Mouse (Mus musculus): ENCODE measurements around the gene Adam12. TPM values are rescaled to one million over a fixed set of nuclear protein-coding genes. Genes with fewer than 3 reads are reported as not detected.

Gene Adam12
- polyA plus RNA-seq, 1 experiment from 2014 or later = 2.7 TPM

DNA sequence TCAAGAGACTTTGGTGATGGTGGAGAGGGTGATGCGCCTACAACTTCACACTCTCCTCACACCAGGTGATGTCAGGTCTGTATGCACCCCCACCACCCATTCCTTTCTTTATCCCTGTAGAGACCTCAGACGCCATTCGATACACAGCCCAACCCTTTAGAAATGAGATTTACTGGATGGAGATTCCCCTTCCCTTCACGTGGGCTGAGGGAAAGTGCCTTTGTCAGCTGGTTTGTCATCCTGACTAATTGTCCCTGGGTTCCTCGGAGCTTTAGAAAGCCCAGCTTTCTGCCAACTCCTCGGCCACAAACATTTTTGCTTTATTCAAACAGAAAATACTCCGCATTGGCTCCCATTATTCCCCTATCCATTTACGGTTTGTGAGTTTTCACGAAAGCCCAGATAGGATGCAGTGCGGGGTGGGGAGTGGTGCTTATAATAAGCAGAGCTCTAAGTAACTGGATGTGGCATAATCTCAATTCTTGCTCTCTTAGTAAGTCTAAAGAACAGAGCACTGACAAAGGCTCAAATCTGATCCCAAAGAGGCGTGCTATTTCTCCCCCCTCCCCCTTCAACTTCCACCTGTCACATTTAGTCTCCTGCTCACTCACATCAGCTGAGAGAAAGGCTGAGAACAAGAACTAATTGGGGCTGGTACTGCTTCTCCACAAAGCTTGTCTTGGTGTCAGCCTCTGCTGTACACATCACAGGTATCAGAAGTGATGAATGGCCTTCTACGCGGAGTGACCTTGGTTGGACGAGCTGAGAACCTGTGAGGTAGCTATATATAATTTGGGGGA lies 143.2 kb downstream of the Adam12 start:
- Histone ChIP-seq H3K4me2 (ENCODE audit: low read depth, low read length) (no peak overlapping the region), H3K27ac (ENCODE audit: low read depth, low read length) (no peak overlapping the region), H3K27me3 (ENCODE audit: control insufficient read depth, insufficient read depth, low read length) (no peaks in the 10 kb centered on the region), H3K36me3 (ENCODE audit: control insufficient read depth, insufficient read depth, low read length) (no peaks in the 10 kb centered on the region), H3K4me1 (ENCODE audit: control insufficient read depth, insufficient read depth, low read length) (no peaks in the 10 kb centered on the region), H3K9me3 (ENCODE audit: control insufficient read depth, low read length) (no peaks in the 10 kb centered on the region), H3K9ac (replicated peaks; ENCODE audit: low read depth, low read length) (no peak overlapping the region), H3K4me3 (ENCODE audit: low read depth, low read length) (no peak overlapping the region)
- no peak for ATAC-seq (ENCODE audit: low read depth)
- WGBS = 76% methylated on average over 14 of the region's 14 CpGs

DNA sequence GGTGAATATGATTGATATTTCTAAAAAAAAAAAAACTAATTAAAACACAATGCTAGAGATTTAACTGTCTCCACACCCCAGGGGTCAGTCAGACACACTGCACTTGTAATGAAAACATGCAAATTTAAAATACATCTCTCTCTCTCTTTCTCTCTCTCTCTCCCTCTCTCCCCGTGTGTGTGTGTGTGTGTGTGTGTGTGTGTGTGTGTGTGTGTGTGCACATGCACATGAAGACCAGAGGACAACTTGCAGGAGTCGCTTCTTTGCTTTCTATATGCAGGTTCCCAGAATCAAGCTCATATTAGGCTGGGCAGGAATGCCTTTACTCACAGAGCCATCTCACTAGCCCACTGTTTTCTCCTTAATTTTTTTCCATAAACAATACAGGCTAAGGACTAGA lies 146.6 kb downstream of the Adam12 start:
- 67% methylated on average over 2 of the region's 2 CpGs for WGBS
- Histone ChIP-seq H3K27ac (ENCODE audit: low read depth, low read length) (no peak overlapping the region), H3K9ac (replicated peaks; ENCODE audit: low read depth, low read length) (no peak overlapping the region), H3K4me1 (ENCODE audit: control insufficient read depth, insufficient read depth, low read length) (no peaks in the 10 kb centered on the region), H3K4me3 (ENCODE audit: low read depth, low read length) (no peak overlapping the region), H3K36me3 (ENCODE audit: control insufficient read depth, insufficient read depth, low read length) (no peaks in the 10 kb centered on the region), H3K9me3 (ENCODE audit: control insufficient read depth, low read length) (no peaks in the 10 kb centered on the region), H3K4me2 (ENCODE audit: low read depth, low read length) (no peak overlapping the region), H3K27me3 (ENCODE audit: control insufficient read depth, insufficient read depth, low read length) (no peaks in the 10 kb centered on the region)
- no peak for ATAC-seq (ENCODE audit: low read depth)

DNA sequence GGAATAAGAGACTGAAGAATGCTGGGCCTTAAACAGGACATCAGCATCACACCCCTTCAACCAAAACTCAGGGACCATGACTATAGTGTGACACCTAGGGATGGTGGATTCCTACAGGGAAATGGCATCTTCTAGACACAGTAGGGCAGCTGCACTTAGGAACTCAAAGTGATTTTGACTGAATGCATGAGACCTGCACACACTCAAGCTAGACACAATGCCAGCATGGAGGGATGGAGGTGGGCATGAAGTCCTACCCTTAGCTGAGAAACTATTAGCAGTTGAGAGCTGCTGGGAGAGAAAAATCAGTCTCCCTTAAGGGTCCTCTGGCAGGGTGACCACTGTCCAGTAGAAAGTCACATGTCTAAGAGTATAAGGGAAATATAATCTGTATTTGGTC lies 147.0 kb downstream of the Adam12 start:
- Histone ChIP-seq H3K36me3 (ENCODE audit: control insufficient read depth, insufficient read depth, low read length) (no peaks in the 10 kb centered on the region), H3K4me2 (ENCODE audit: low read depth, low read length) (no peak overlapping the region), H3K9ac (replicated peaks; ENCODE audit: low read depth, low read length) (no peak overlapping the region), H3K27me3 (ENCODE audit: control insufficient read depth, insufficient read depth, low read length) (no peaks in the 10 kb centered on the region), H3K27ac (ENCODE audit: low read depth, low read length) (no peak overlapping the region), H3K9me3 (ENCODE audit: control insufficient read depth, low read length) (no peaks in the 10 kb centered on the region), H3K4me1 (ENCODE audit: control insufficient read depth, insufficient read depth, low read length) (no peaks in the 10 kb centered on the region), H3K4me3 (ENCODE audit: low read depth, low read length) (no peak overlapping the region)
- no peak for ATAC-seq (ENCODE audit: low read depth)

DNA sequence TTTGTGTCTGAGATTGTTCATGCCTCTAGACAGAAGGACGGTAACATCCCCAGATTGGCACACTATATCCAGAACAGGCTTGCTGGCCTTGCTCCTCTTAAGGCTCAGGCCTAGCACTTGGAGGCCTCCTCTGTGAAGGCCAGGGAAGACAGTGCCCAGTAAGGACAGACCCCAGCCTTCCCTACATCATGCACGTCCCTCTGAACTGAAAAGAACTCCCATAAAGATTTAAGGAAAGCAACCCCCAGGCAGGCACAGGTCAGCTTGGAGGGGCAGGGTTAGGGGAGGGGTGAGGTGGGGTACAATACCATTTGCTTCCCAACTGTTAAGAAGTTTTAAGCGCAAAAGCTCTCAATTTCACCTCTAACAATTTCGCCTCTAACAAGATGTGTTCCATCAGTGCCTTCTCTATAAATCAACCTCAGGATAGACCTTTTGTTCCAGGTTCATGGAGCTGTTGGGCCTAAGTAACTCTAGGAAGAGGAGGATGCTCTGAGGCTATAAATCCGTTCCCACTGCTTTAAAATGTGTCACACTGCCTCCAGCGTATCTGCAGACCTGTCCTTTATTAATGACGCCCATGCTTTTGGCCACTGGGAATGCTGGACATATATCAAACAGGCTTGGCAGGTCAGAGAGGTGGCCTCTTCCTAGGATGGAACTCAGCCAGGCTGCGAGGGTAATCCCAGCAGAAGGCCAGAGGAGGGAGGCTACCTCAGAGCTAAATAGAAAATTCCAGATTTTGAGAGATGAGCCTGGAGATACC lies 150.5 kb downstream of the Adam12 start:
- H3K27ac ChIP-seq (ENCODE audit: low read depth, low read length) = no peak overlapping the region
- H3K4me3 ChIP-seq (ENCODE audit: low read depth, low read length) = no peak overlapping the region
- no peaks in the 10 kb centered on the region for H3K4me1 ChIP-seq (ENCODE audit: control insufficient read depth, insufficient read depth, low read length)
- H3K36me3 ChIP-seq (ENCODE audit: control insufficient read depth, insufficient read depth, low read length) = no peaks in the 10 kb centered on the region
- WGBS = 46% methylated on average over 8 of the region's 8 CpGs
- no peaks in the 10 kb centered on the region for H3K9me3 ChIP-seq (ENCODE audit: control insufficient read depth, low read length)
- no peak overlapping the region for H3K4me2 ChIP-seq (ENCODE audit: low read depth, low read length)
- H3K9ac ChIP-seq (replicated peaks; ENCODE audit: low read depth, low read length) = no peak overlapping the region
- no peak for ATAC-seq (ENCODE audit: low read depth)
- H3K27me3 ChIP-seq (ENCODE audit: control insufficient read depth, insufficient read depth, low read length) = no peaks in the 10 kb centered on the region

DNA sequence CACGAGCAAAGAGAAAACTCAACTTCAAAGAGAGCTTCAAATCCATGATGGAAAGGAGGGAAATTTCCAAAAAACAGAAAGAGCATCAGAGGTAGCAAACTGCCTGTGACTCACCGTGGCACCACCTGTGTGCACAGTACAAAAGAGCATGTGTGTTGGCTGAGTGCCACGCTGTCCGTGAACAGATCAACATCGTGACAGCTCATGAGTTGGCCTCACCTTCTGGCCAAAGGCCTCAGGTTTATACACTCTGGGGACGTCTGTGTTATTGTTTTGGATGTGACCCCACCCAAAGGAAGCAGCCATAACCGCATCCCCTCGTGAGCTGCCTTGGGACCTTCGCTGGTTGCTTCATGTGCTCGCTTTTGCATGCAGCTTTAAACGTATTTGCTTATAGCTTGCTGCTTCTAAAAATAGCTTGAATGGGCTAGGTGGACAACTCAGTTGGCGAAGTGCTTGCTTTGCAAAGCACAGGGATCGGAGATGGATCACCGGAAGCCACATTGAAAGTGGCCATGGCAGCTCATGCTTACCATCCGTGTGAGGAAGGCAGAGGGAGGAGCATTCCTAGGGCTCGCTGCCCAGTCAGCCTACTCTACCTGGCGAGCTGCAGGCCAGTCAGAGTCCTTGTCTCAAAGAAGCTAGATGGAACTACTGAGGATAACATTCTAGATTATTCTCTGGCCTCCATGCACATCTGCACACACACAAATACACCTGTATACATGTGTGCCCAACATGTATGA lies 151.8 kb downstream of the Adam12 start:
- WGBS = 85% methylated on average over 17 of the region's 17 CpGs

DNA sequence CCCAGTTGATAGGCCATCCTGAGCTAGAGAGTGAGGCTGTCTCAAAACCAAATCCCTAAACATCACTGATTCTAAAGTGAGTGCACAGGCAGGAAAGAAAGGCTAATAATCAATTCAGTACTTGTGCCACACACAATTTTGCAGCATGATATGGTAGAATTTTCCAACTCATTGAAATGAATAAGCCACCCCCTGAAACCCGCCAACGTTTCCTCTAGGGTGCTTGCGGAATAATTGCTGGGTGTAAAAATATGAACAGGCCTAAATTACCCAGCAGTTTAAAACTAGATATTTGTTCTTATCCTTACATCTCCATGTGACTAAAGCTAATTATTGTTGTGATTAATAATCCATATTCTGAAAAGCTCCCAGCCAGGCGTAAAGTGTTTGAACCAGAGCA lies 154.3 kb downstream of the Adam12 start:
- Histone ChIP-seq H3K27me3 (ENCODE audit: control insufficient read depth, insufficient read depth, low read length) (no peaks in the 10 kb centered on the region), H3K9me3 (ENCODE audit: control insufficient read depth, low read length) (no peaks in the 10 kb centered on the region), H3K27ac (ENCODE audit: low read depth, low read length) (no peak overlapping the region), H3K4me3 (ENCODE audit: low read depth, low read length) (no peak overlapping the region), H3K4me1 (ENCODE audit: control insufficient read depth, insufficient read depth, low read length) (no peaks in the 10 kb centered on the region), H3K36me3 (ENCODE audit: control insufficient read depth, insufficient read depth, low read length) (no peaks in the 10 kb centered on the region), H3K4me2 (ENCODE audit: low read depth, low read length) (no peak overlapping the region), H3K9ac (replicated peaks; ENCODE audit: low read depth, low read length) (no peak overlapping the region)
- ATAC-seq (ENCODE audit: low read depth) = no peak
- 87% methylated on average over 4 of the region's 4 CpGs for WGBS

More for the DNA sequence above, 151.8 kb downstream of the Adam12 start:
- Histone ChIP-seq H3K9me3 (ENCODE audit: control insufficient read depth, low read length) (no peaks in the 10 kb centered on the region), H3K27me3 (ENCODE audit: control insufficient read depth, insufficient read depth, low read length) (no peaks in the 10 kb centered on the region), H3K4me3 (ENCODE audit: low read depth, low read length) (no peak overlapping the region), H3K4me2 (ENCODE audit: low read depth, low read length) (no peak overlapping the region), H3K4me1 (ENCODE audit: control insufficient read depth, insufficient read depth, low read length) (no peaks in the 10 kb centered on the region), H3K36me3 (ENCODE audit: control insufficient read depth, insufficient read depth, low read length) (no peaks in the 10 kb centered on the region), H3K27ac (ENCODE audit: low read depth, low read length) (no peak overlapping the region), H3K9ac (replicated peaks; ENCODE audit: low read depth, low read length) (no peak overlapping the region)
- no peak for ATAC-seq (ENCODE audit: low read depth)

DNA sequence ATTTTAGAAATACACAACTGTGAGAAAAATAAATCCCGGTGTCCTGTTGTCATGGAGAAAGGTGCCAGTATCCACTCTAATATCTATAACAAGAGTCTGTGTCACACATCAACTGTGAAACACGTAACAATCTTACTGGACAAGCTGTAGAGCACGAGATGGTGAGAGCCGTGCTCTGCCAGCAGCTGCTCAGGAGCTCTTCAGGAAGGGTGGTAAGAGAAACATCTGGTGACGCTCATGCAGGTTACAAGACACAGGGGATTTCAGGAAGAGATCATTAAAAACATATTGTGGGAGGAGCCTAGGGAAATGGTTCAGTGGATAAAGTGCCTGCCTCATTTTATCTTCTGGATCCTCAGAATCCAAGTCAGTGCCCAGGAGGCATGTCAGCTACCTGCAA lies 158.9 kb downstream of the Adam12 start:
- H3K9ac ChIP-seq (replicated peaks; ENCODE audit: low read depth, low read length) = no peak overlapping the region
- no peak overlapping the region for H3K4me2 ChIP-seq (ENCODE audit: low read depth, low read length)
- H3K27ac ChIP-seq (ENCODE audit: low read depth, low read length) = no peak overlapping the region
- ATAC-seq (ENCODE audit: low read depth) = no peak
- no peaks in the 10 kb centered on the region for H3K27me3 ChIP-seq (ENCODE audit: control insufficient read depth, insufficient read depth, low read length)
- no peak overlapping the region for H3K4me3 ChIP-seq (ENCODE audit: low read depth, low read length)
- no peaks in the 10 kb centered on the region for H3K9me3 ChIP-seq (ENCODE audit: control insufficient read depth, low read length)
- WGBS = 78% methylated on average over 5 of the region's 5 CpGs
- H3K36me3 ChIP-seq (ENCODE audit: control insufficient read depth, insufficient read depth, low read length) = no peaks in the 10 kb centered on the region
- H3K4me1 ChIP-seq (ENCODE audit: control insufficient read depth, insufficient read depth, low read length) = no peaks in the 10 kb centered on the region

DNA sequence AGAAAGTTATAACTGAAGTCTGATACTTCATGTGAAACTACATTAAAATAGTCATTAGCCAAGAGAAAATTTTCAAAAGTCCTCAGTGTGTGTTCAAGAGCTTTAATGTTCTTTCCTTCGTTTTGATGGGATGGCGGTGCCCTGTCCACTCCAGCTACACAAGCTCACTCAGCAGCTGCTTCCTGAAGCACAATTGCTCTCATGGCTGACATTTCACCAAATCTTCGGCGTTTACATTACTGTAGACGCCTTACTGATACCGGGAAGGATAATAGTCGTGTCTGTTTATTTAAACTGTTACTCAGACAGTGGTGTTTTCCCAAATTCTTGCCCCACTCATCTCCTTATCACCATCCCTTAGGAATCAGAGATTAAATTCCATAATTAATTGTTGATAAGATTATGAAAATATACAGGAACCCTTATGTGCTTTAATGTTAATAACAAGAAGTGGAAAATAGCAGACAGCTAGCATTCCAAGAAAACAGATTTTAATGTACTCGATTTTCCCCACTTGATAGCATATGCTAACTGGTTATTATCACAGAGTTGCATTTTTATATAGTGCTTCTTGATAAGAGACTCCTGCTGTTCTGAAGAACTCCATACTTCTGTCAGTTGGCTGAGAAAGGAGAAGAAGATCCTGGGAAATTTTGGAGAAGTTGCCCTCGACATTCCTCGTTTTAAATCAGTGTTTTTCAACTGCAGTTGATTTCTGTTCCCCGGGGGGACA lies 160.6 kb downstream of the Adam12 start:
- Histone ChIP-seq H3K36me3 (ENCODE audit: control insufficient read depth, insufficient read depth, low read length) (no peaks in the 10 kb centered on the region), H3K27ac (ENCODE audit: low read depth, low read length) (no peak overlapping the region), H3K9ac (replicated peaks; ENCODE audit: low read depth, low read length) (no peak overlapping the region), H3K4me1 (ENCODE audit: control insufficient read depth, insufficient read depth, low read length) (no peaks in the 10 kb centered on the region), H3K9me3 (ENCODE audit: control insufficient read depth, low read length) (no peaks in the 10 kb centered on the region), H3K4me3 (ENCODE audit: low read depth, low read length) (no peak overlapping the region), H3K4me2 (ENCODE audit: low read depth, low read length) (no peak overlapping the region), H3K27me3 (ENCODE audit: control insufficient read depth, insufficient read depth, low read length) (no peaks in the 10 kb centered on the region)
- WGBS = 84% methylated on average over 11 of the region's 11 CpGs
- ATAC-seq (ENCODE audit: low read depth) = no peak

All from neural tube, embryonic 14.5 days (tissue).